Mouse (Mus musculus): Measurements from ENCODE around the gene Clec2i. TPM values are rescaled to one million over a fixed set of nuclear protein-coding genes. Genes with fewer than 3 reads are reported as not detected.
"Not testable (repeated sequence)": the region's sequence is repeated elsewhere in the genome, so short reads cannot be mapped to it uniquely, and the experiment has no call there.

The Clec2i gene
- polyA plus RNA-seq (2015; fragmentation: Nextera tagmentation; extraction: Ambion mirVana): 0.23 and 0.36 TPM in 2 replicates

DNA sequence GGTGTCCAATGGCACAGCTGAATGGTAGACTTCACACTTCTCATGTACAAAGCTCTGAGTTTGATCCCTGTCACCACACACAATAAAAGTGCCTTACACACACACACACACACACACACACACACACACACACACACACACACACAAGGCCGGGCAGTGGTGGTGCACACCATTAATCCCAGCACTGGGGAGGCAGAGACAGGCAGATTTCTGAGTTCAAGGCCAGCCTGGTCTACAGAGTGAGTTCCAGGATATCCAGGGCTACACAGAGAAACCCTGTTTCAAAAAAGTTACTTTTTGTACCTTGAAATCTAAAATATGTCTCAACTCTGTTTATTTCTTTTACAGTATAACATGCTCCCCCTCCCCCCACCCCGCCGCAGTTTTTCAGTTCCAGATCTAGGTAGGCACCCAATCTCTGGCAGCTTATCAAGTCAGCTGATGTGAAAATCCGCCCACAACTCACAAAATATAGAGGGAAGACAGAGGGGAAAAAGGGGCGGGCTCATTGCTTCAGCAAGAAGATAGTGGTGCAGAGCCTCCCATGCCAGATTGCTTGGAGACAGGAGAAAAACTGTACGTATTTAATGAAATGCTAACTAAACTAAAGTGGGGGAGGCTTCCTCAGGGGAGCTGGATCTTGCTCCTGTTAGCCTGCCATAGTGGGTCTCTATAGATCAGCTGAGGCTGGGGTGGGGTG, at the start of gene Clec2i:
TSS of gene Clec2i (plus strand) at position 498 of the 700 bp plus-strand sequence.
- not testable (repeated sequence) for H3K9me3 ChIP-seq (ENCODE audit: control insufficient read depth, low read length); H3K4me2 ChIP-seq (ENCODE audit: low read depth, low read length); ATAC-seq (ENCODE audit: low read depth); H3K36me3 ChIP-seq (ENCODE audit: control insufficient read depth, insufficient read depth, low read length); H3K27ac ChIP-seq (ENCODE audit: low read length); H3K9ac ChIP-seq (ENCODE audit: low read length); H3K4me3 ChIP-seq (ENCODE audit: low read length); H3K27me3 ChIP-seq (ENCODE audit: control insufficient read depth, insufficient read depth, low read depth, low read length); H3K4me1 ChIP-seq (replicated peaks; ENCODE audit: control insufficient read depth, insufficient read depth, low read length)
- WGBS: 75% methylated on average over 6 of the region's 6 CpGs

DNA sequence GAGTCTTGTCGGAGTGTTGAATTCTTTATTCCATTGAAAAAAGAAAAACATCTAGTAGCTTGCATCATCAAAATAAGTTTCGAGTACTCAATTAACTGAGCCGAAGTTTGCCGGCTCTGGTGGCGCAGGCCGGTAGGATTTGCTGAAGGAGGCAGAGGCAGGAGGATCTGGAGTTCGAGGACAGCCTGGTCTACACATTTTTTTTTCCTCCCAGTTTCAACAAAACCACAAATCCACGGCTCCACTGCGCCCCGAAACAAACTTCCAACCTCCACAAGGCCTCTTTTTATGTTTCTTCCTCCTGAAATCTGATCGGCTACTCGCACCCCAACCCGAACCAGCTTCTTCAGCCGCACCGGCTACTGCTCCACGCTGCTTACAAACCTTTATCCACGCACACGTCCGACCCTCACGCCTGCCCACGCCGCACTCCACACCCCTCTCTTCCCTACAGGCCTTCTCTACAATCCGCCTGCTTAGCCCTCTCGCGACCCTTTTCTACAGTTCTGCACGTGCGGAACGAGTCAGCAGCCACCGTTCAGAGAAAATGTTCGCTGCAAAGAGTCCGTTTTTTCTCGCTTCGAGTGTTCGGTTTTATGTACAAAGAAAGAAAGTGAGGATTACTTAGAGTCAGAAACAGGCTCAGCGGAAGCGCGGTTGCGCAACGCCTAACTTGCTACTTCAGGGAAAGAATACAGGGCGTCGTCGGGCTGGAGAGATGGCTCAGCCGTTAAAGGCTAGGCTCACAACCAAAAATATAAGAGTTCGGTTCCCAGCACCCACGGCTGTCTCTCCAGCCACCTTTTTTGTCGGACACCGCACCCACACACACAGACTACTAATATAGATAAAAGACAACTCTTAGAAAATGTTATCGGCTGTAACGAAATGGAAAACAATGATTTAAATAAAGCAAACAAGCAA, 48.8 kb upstream of the Clec2i start:
- no peaks in the 10 kb centered on the region for H3K36me3 ChIP-seq (ENCODE audit: control insufficient read depth, insufficient read depth, low read length)
- H3K9ac ChIP-seq (ENCODE audit: low read length): peak overlapping the region; percentile 92
- WGBS: under 1% methylated on average over 49 of the region's 49 CpGs
- ATAC-seq (ENCODE audit: low read depth): peak; percentile 65
- H3K4me1 ChIP-seq (replicated peaks; ENCODE audit: control insufficient read depth, insufficient read depth, low read length): peaks cover 21% of the 10 kb centered on the region
- no peaks in the 10 kb centered on the region for H3K27me3 ChIP-seq (ENCODE audit: control insufficient read depth, insufficient read depth, low read depth, low read length)
- peak overlapping the region; percentile 99 for H3K27ac ChIP-seq (ENCODE audit: low read length)
- peak overlapping the region; percentile 80 for H3K4me2 ChIP-seq (ENCODE audit: low read depth, low read length)
- no peaks in the 10 kb centered on the region for H3K9me3 ChIP-seq (ENCODE audit: control insufficient read depth, low read length)
- peak overlapping the region; percentile 84 for H3K4me3 ChIP-seq (ENCODE audit: low read length)

DNA sequence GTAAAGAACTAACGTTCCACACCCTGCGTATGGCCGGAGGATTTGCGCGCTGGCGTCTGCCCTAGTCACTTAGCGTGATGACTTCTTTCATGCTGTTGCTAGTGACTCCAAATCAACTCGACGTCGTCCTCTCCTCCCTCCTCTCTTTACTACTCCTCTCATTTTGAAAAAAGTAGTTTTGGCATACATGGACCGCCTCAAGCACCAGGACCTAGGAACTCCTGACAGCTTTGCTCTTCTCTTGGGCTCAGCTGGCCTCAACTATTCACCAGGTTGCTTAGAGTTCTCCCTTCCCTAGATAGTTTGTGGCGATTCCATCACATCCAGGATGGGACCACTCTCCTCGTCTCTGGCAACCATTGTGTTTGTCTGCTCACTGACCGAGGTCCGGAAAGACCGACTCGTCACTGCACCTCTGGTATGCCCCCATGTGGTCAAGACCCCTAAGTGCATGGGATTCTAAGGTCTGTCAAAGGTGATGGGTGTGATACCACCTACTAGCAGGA, 48.1 kb upstream of the Clec2i start:
- ATAC-seq (ENCODE audit: low read depth): peak; percentile 16; the same call in 1 of the 2 replicates
- no peaks in the 10 kb centered on the region for H3K27me3 ChIP-seq (ENCODE audit: control insufficient read depth, insufficient read depth, low read depth, low read length)
- H3K4me3 ChIP-seq (ENCODE audit: low read length): peak overlapping the region; percentile 84
- H3K9ac ChIP-seq (ENCODE audit: low read length): peak overlapping the region; percentile 92
- H3K9me3 ChIP-seq (ENCODE audit: control insufficient read depth, low read length): no peaks in the 10 kb centered on the region
- peak overlapping the region; percentile 80 for H3K4me2 ChIP-seq (ENCODE audit: low read depth, low read length)
- no peaks in the 10 kb centered on the region for H3K36me3 ChIP-seq (ENCODE audit: control insufficient read depth, insufficient read depth, low read length)
- peak overlapping the region; percentile 99 for H3K27ac ChIP-seq (ENCODE audit: low read length)
- peaks cover 25% of the 10 kb centered on the region for H3K4me1 ChIP-seq (replicated peaks; ENCODE audit: control insufficient read depth, insufficient read depth, low read length)
- WGBS: 0% methylated on average over 17 of the region's 17 CpGs

DNA sequence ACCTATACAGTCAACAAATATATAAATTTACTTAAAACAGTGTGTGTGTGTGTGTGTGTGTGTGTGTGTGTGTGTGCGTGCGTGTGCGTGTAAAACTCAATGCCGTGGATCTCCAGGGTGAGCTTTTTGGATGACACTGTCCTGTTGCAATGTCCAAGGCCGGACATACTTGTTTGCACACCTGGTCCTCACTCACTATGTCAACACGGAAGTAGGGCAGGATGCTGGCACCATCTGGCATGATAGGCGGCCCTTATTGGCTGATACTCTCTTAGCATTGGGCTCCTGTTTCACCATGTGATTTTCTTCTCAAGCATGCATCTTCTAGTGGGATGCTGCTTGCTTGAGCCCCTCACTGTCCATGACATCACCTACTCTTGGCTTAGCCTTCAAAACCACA, 47.5 kb upstream of the Clec2i start:
- WGBS: 48% methylated on average over 7 of the region's 7 CpGs
- no peaks in the 10 kb centered on the region for H3K27me3 ChIP-seq (ENCODE audit: control insufficient read depth, insufficient read depth, low read depth, low read length)
- H3K27ac ChIP-seq (ENCODE audit: low read length): no peak overlapping the region; the same call in 1 of the 2 replicates
- no peaks in the 10 kb centered on the region for H3K36me3 ChIP-seq (ENCODE audit: control insufficient read depth, insufficient read depth, low read length)
- no peak for ATAC-seq (ENCODE audit: low read depth)
- H3K4me3 ChIP-seq (ENCODE audit: low read length): peak overlapping the region; percentile 84
- no peaks in the 10 kb centered on the region for H3K9me3 ChIP-seq (ENCODE audit: control insufficient read depth, low read length)
- H3K4me2 ChIP-seq (ENCODE audit: low read depth, low read length): peak overlapping the region; percentile 80
- peaks cover 29% of the 10 kb centered on the region for H3K4me1 ChIP-seq (replicated peaks; ENCODE audit: control insufficient read depth, insufficient read depth, low read length)
- no peak overlapping the region for H3K9ac ChIP-seq (ENCODE audit: low read length)

DNA sequence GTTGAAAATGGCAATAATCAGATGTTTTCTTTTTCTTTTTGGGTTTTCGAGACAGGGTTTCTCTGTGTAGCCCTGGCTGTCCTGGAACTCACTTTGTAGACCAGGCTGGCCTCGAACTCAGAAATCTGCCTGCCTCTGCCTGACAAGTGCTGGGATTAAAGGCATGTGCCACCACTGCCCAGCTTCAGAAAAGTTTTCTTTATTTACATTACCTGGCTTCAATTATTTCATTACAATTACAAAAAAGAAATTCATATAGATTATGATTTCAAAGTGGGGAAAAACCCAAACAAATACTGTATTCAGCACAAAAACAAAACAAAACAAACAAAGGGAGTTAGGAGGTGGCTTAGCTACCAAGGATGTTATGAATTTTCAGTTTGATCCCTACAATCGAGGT, 46.7 kb upstream of the Clec2i start:
- not testable (repeated sequence) for ATAC-seq (ENCODE audit: low read depth); H3K9me3 ChIP-seq (ENCODE audit: control insufficient read depth, low read length); H3K4me3 ChIP-seq (ENCODE audit: low read length); H3K9ac ChIP-seq (ENCODE audit: low read length); H3K27me3 ChIP-seq (ENCODE audit: control insufficient read depth, insufficient read depth, low read depth, low read length); H3K4me2 ChIP-seq (ENCODE audit: low read depth, low read length); H3K27ac ChIP-seq (ENCODE audit: low read length); H3K36me3 ChIP-seq (ENCODE audit: control insufficient read depth, insufficient read depth, low read length)
- H3K4me1 ChIP-seq (replicated peaks; ENCODE audit: control insufficient read depth, insufficient read depth, low read length): peaks cover 30% of the 10 kb centered on the region
- WGBS: 84% methylated on average over 3 of the region's 3 CpGs

DNA sequence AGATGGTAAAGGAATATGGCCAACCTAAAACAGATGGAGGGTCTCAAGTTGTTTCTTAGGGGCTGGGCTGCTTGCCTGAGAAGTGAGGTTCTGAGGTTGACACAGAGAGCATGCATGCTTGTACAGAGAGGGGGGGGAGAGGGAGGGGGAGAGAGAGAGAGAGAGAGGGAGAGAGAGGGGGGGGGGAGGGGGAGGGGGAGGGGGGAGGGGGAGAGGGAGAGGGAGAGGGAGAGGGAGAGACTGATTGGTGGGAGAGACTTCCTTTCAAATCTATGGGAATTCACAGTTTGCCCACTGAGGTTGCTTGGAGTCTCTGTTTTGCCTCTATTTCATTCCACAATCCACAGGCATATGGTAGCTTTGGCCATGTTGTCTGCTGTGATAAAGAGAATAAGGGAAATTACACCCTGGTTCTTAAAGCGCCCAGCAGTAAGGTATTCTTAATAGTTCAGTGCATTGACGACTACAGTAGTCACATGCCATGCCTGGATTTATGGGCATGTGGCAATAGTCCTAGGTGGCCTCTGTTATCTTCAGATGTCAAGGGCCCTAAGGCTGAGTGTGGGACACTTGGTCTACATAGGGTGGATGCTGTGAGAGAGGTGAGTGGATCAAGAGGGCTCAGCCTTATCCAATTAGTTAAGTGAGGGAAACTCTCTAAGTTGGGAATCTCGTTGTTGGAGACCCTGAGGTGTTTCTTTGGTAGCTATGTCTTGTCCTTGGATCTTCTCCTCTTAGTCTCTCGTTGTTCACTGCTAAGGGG, 45.9 kb upstream of the Clec2i start:
- H3K9me3 ChIP-seq (ENCODE audit: control insufficient read depth, low read length): no peaks in the 10 kb centered on the region
- H3K4me1 ChIP-seq (replicated peaks; ENCODE audit: control insufficient read depth, insufficient read depth, low read length): peaks cover 30% of the 10 kb centered on the region
- no peaks in the 10 kb centered on the region for H3K27me3 ChIP-seq (ENCODE audit: control insufficient read depth, insufficient read depth, low read depth, low read length)
- no peaks in the 10 kb centered on the region for H3K36me3 ChIP-seq (ENCODE audit: control insufficient read depth, insufficient read depth, low read length)
- H3K9ac ChIP-seq (ENCODE audit: low read length): peak overlapping the region; percentile 74
- H3K4me3 ChIP-seq (ENCODE audit: low read length): peak overlapping the region; percentile 76
- peak overlapping the region; percentile 81 for H3K4me2 ChIP-seq (ENCODE audit: low read depth, low read length)
- WGBS: 35% methylated on average over 4 of the region's 4 CpGs
- no peak overlapping the region for H3K27ac ChIP-seq (ENCODE audit: low read length)
- ATAC-seq (ENCODE audit: low read depth): no peak

DNA sequence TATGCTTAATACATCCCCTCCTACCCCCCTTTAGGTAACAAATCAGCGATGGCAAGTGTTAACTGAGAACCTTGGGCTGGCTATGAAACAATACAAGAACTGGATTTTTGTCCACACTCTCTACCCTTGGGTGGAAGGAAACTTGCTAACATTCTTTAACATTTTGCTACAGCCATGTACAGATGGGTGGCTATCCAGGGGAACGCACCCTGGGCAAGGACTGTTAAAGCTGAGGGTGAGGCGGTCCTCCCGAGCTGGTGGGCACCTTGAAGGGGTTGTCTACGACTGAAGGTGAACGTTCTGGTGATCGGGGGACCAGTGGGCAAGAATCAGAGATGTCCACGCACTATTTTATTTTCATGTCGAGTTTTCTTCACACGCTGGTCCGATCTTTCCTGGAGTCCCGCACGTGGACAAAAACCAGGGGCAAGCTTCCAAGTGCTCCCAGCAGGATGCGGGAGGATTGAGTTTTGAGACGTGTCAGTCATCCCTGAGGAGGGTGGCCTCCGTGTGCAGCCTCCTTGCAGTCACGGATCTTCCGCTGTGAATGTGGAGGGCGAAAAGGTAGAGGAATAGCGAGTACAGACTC, 44.9 kb upstream of the Clec2i start:
- peak overlapping the region; percentile 74 for H3K9ac ChIP-seq (ENCODE audit: low read length)
- H3K4me3 ChIP-seq (ENCODE audit: low read length): peak overlapping the region; percentile 76
- peak overlapping the region; percentile 99 for H3K27ac ChIP-seq (ENCODE audit: low read length)
- H3K36me3 ChIP-seq (ENCODE audit: control insufficient read depth, insufficient read depth, low read length): no peaks in the 10 kb centered on the region
- H3K27me3 ChIP-seq (ENCODE audit: control insufficient read depth, insufficient read depth, low read depth, low read length): no peaks in the 10 kb centered on the region
- H3K4me1 ChIP-seq (replicated peaks; ENCODE audit: control insufficient read depth, insufficient read depth, low read length): peaks cover 29% of the 10 kb centered on the region
- WGBS: under 1% methylated on average over 20 of the region's 20 CpGs
- no peak for ATAC-seq (ENCODE audit: low read depth)
- H3K4me2 ChIP-seq (ENCODE audit: low read depth, low read length): peak overlapping the region; percentile 81
- no peaks in the 10 kb centered on the region for H3K9me3 ChIP-seq (ENCODE audit: control insufficient read depth, low read length)

DNA sequence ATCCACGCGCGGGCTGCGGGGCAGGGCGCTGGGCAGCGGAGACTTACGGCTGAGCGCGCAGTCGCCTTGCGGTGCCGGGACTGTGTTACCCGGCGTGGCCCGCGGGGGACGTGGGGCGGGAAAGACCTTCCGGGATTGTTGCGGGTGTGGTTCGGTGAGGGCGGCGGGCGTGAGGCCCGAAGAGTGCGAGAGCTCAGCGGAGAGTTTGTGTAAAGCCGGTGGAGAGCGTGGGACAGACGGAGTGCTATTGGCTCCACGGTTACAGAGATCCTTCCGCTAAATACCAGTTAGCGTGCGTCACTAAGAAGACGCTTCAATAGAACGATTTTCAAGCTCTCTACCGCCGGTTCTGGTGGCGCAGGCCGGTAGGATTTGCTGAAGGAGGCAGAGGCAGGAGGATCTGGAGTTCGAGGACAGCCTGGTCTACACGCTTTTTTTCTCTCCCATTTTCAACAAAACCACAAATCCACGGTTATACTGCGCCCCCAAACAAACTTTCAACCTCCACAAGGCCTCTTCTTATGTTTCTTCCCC, 44.4 kb upstream of the Clec2i start:
- WGBS: under 1% methylated on average over 44 of the region's 44 CpGs
- H3K4me3 ChIP-seq (ENCODE audit: low read length): peak overlapping the region; percentile 76
- peak overlapping the region; percentile 99 for H3K27ac ChIP-seq (ENCODE audit: low read length)
- H3K9ac ChIP-seq (ENCODE audit: low read length): peak overlapping the region; percentile 82
- H3K36me3 ChIP-seq (ENCODE audit: control insufficient read depth, insufficient read depth, low read length): no peaks in the 10 kb centered on the region
- no peaks in the 10 kb centered on the region for H3K9me3 ChIP-seq (ENCODE audit: control insufficient read depth, low read length)
- H3K4me1 ChIP-seq (replicated peaks; ENCODE audit: control insufficient read depth, insufficient read depth, low read length): peaks cover 26% of the 10 kb centered on the region
- no peaks in the 10 kb centered on the region for H3K27me3 ChIP-seq (ENCODE audit: control insufficient read depth, insufficient read depth, low read depth, low read length)
- peak; percentile 64 for ATAC-seq (ENCODE audit: low read depth)
- peak overlapping the region; percentile 81 for H3K4me2 ChIP-seq (ENCODE audit: low read depth, low read length)
